Mouse (Mus musculus): ENCODE results near the gene Ankrd24. TPM values are rescaled to one million over a fixed set of nuclear protein-coding genes. Genes with fewer than 3 reads are reported as not detected.
A peak's percentile ranks its signal among the peaks of the same experiment; 100 is the strongest.

Gene Ankrd24
- 8.8 and 11.9 TPM in 2 replicates for polyA plus RNA-seq (2015; fragmentation: Nextera tagmentation; extraction: Ambion mirVana)

DNA sequence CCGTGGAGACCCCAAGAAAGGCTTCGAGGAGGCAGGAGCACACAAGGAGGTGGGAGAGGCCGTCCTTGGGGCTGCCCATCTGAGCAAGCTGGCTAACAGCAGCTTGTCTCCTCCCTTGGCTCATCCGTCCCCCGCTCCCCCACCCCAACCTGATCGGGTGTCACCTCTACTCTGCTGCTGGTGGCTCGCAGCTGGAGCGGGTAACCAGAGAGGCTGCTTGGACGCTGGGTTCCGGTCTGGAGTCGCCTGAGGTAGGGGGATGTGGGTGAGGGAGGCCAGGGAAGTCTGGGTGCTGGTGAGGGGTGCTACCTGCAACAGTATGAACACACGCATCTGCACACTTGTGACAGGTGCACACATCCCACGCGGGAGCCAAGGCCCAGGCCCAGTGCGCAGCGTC is at the start of gene Ankrd24:
Gene Ankrd24, plus strand, starts transcription at position 151 of the 400 bp plus-strand sequence.
- Histone ChIP-seq H3K4me2 (peak within 1 kb of the TSS; percentile 79), H3K9ac (peak within 1 kb of the TSS; percentile 62), H3K27ac (peak within 1 kb of the TSS; percentile 93), H3K9me3 (no peaks in the 10 kb centered on the region), H3K4me3 (peak within 1 kb of the TSS; percentile 64), H3K4me1 (peaks cover 31% of the 10 kb centered on the region), H3K27me3 (no peaks in the 10 kb centered on the region), H3K36me3 (peaks cover 29% of the 10 kb centered on the region)
- ATAC-seq (ENCODE audit: insufficient number of reproducible peaks, low FRiP score, low TSS enrichment, low read depth) = no peak
- 69% methylated on average over 16 of the region's 16 CpGs for WGBS

DNA sequence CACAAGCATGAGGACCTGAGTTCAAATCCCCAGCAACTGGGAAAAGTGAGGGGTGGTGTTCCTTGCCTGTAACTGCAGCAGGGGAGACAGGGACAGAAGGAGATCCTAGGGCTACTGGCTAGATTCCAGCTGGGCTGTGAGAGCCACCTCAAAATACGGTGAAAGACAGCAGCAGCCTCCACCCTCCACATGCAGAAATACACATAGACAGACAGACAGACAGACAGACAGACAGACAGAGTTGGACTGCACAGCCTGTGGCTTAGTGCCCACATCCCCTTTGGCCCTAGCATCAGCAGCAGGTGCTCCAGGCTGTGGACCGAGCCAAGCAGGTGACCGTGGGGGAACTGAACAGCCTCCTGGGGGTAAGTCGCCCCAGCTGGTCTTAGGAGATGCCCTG is 48.4 kb upstream of the Ankrd24 start:
- peaks cover 6% of the 10 kb centered on the region; the same call in 1 of the 2 replicates for H3K27me3 ChIP-seq
- no peak overlapping the region for H3K4me3 ChIP-seq
- peaks cover 29% of the 10 kb centered on the region for H3K36me3 ChIP-seq
- H3K4me2 ChIP-seq = no peak overlapping the region
- H3K4me1 ChIP-seq = peaks cover 43% of the 10 kb centered on the region
- H3K9me3 ChIP-seq = no peaks in the 10 kb centered on the region
- no peak overlapping the region for H3K9ac ChIP-seq
- no peak overlapping the region for H3K27ac ChIP-seq
- 60% methylated on average over 4 of the region's 4 CpGs for WGBS
- no peak for ATAC-seq (ENCODE audit: insufficient number of reproducible peaks, low FRiP score, low TSS enrichment, low read depth)

- Histone ChIP-seq H3K27ac (no peak overlapping the region), H3K4me1 (peaks cover 38% of the 10 kb centered on the region), H3K27me3 (peaks cover 6% of the 10 kb centered on the region; the same call in 1 of the 2 replicates), H3K36me3 (peaks cover 35% of the 10 kb centered on the region), H3K4me3 (no peak overlapping the region), H3K4me2 (no peak overlapping the region), H3K9me3 (no peaks in the 10 kb centered on the region), H3K9ac (no peak overlapping the region)
- ATAC-seq (ENCODE audit: insufficient number of reproducible peaks, low FRiP score, low TSS enrichment, low read depth) = no peak
- 49% methylated on average over 25 of the region's 25 CpGs for WGBS
Measured at GRCm38 (mm10) chr10:81580441-81581070, 47.8 kb upstream of the Ankrd24 start.

DNA sequence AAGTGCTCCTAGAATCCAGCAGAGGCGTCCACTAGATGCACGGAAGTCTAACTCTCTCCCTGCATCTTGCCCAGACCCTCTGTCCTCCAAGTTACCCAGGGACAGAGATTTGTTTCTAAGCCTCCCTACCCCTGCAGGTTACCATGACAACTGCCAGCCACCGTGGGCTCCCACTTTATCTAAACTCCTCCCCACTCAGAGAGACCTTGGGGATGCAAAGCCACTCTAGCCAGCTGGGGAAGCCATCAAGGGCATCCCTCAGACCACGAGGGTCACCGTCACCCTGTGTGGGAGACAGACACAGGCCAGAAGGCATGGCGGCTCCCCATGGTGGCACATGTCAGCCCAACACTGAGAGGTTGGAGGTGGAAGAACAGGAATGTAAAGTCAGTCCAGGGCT is 45.0 kb upstream of the Ankrd24 start:
- ATAC-seq (ENCODE audit: insufficient number of reproducible peaks, low FRiP score, low TSS enrichment, low read depth) = no peak
- Histone ChIP-seq H3K27me3 (0 out of 2 replicates have a peak, but pooled peaks cover 5% of the 10 kb centered on the region), H3K4me2 (no peak overlapping the region), H3K9ac (no peak overlapping the region), H3K9me3 (no peaks in the 10 kb centered on the region), H3K4me3 (no peak overlapping the region), H3K4me1 (peaks cover 29% of the 10 kb centered on the region), H3K36me3 (peaks cover 59% of the 10 kb centered on the region), H3K27ac (no peak overlapping the region)
- WGBS = 70% methylated on average over 6 of the region's 6 CpGs

GRCm38 (mm10) chr10:81588739-81589138 is 39.6 kb upstream of the Ankrd24 start:
- WGBS = 76% methylated on average over 7 of the region's 7 CpGs
- peaks cover 6% of the 10 kb centered on the region; the same call in 1 of the 2 replicates for H3K27me3 ChIP-seq
- peaks cover 5% of the 10 kb centered on the region; the same call in 1 of the 2 replicates for H3K4me1 ChIP-seq
- H3K9me3 ChIP-seq = no peaks in the 10 kb centered on the region
- ATAC-seq (ENCODE audit: insufficient number of reproducible peaks, low FRiP score, low TSS enrichment, low read depth) = no peak
- H3K4me3 ChIP-seq = no peak overlapping the region
- H3K4me2 ChIP-seq = no peak overlapping the region
- no peak overlapping the region for H3K27ac ChIP-seq
- no peak overlapping the region for H3K9ac ChIP-seq
- peaks cover 62% of the 10 kb centered on the region for H3K36me3 ChIP-seq

DNA sequence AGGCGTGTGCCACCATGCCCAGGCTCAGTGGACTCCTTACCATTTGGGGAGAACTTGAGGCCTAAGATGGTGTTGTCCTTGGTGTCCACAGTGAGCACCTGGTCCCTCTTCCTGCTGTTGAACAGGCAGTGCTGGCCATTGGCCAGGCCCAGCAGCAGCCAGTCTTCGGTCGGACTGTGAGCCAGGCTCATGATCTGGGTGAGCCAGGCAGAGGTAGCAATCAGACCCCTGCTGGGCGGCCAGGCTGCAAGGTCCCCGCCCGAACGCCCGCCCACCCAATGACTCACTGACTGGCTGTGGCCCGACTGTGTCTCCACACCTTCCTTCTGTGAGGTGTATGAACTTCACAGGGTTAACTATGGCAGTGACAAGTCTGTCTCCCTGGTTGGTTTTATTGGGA is 36.5 kb upstream of the Ankrd24 start:
- 51% methylated on average over 9 of the region's 9 CpGs for WGBS
- H3K4me3 ChIP-seq = no peak overlapping the region
- H3K4me2 ChIP-seq = no peak overlapping the region
- H3K27me3 ChIP-seq = peaks cover 10% of the 10 kb centered on the region; the same call in 1 of the 2 replicates
- peaks cover 36% of the 10 kb centered on the region for H3K36me3 ChIP-seq
- ATAC-seq (ENCODE audit: insufficient number of reproducible peaks, low FRiP score, low TSS enrichment, low read depth) = no peak
- peaks cover 23% of the 10 kb centered on the region for H3K4me1 ChIP-seq
- no peak overlapping the region for H3K9ac ChIP-seq
- no peaks in the 10 kb centered on the region for H3K9me3 ChIP-seq
- H3K27ac ChIP-seq = no peak overlapping the region

- no peak overlapping the region for H3K4me3 ChIP-seq
- H3K27ac ChIP-seq = no peak overlapping the region
- H3K27me3 ChIP-seq = peaks cover 7% of the 10 kb centered on the region; the same call in 1 of the 2 replicates
- ATAC-seq (ENCODE audit: insufficient number of reproducible peaks, low FRiP score, low TSS enrichment, low read depth) = no peak
- no peak overlapping the region for H3K4me2 ChIP-seq
- no peaks in the 10 kb centered on the region for H3K9me3 ChIP-seq
- no peak overlapping the region for H3K9ac ChIP-seq
- H3K36me3 ChIP-seq = peaks cover 28% of the 10 kb centered on the region
- peaks cover 31% of the 10 kb centered on the region for H3K4me1 ChIP-seq
- 75% methylated on average over 7 of the region's 7 CpGs for WGBS
Measured at GRCm38 (mm10) chr10:81592631-81593030, 35.7 kb upstream of the Ankrd24 start.

DNA sequence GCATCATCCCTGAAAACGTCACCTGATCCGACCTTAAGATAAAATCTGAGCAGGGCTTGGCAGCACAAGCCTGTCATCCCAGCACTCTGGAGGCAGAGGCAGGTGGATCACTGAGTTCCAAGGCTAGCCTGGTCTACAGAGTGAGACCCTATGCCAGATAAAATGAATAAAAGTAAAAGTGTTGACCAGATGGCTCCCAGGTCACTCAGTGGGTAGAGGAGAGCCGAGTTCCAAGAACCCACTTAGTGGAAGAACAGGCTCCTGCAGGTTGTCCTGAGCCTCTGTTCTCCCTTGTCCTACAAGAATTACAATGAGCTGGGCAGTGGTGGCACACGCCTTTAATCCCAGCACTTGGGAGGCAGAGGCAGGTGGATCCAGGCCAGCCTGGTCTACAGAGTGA is 35.1 kb upstream of the Ankrd24 start:
- Histone ChIP-seq H3K36me3 (peaks cover 24% of the 10 kb centered on the region), H3K9ac (no peak overlapping the region), H3K4me2 (no peak overlapping the region), H3K27me3 (peaks cover 7% of the 10 kb centered on the region; the same call in 1 of the 2 replicates), H3K9me3 (no peaks in the 10 kb centered on the region), H3K27ac (no peak overlapping the region), H3K4me3 (no peak overlapping the region), H3K4me1 (peaks cover 37% of the 10 kb centered on the region)
- 51% methylated on average over 4 of the region's 4 CpGs for WGBS
- no peak for ATAC-seq (ENCODE audit: insufficient number of reproducible peaks, low FRiP score, low TSS enrichment, low read depth)

GRCm38 (mm10) chr10:81593935-81594334 is 34.4 kb upstream of the Ankrd24 start:
- 77% methylated on average over 18 of the region's 18 CpGs for WGBS
- ATAC-seq (ENCODE audit: insufficient number of reproducible peaks, low FRiP score, low TSS enrichment, low read depth) = no peak
- no peak overlapping the region for H3K4me3 ChIP-seq
- H3K27ac ChIP-seq = no peak overlapping the region
- no peak overlapping the region for H3K4me2 ChIP-seq
- peaks cover 7% of the 10 kb centered on the region; the same call in 1 of the 2 replicates for H3K27me3 ChIP-seq
- peaks cover 38% of the 10 kb centered on the region for H3K4me1 ChIP-seq
- peaks cover 16% of the 10 kb centered on the region; the same call in 1 of the 2 replicates for H3K36me3 ChIP-seq
- H3K9me3 ChIP-seq = no peaks in the 10 kb centered on the region
- H3K9ac ChIP-seq = no peak overlapping the region

- peaks cover 44% of the 10 kb centered on the region for H3K4me1 ChIP-seq
Measured at GRCm38 (mm10) chr10:81595599-81595998, 32.7 kb upstream of the Ankrd24 start.

DNA sequence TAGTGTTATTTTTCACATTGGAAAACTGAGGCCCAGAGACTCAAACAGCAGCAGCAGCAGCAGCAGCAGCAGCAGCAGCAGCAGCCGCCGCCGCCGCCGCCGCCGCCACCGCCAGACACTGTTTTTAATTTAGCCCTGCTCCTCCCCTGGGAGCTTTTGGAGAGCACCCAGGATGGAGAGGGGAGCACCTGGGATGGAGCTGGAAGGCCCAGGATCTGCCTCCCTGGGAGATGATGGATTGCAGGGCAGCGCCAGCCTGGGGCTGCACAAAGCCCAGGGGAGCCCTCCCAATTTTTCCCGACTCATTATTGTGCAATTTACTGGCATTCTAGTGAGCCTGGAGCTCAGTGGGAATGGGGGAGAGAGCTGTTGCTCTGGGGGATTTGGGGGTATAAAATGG is 31.7 kb upstream of the Ankrd24 start:
- Histone ChIP-seq H3K9ac (peak overlapping the region; percentile 26; the same call in 1 of the 2 replicates), H3K36me3 (no peaks in the 10 kb centered on the region), H3K4me3 (peak overlapping the region; percentile 25), H3K4me2 (peak overlapping the region; percentile 44), H3K27ac (peak overlapping the region; percentile 79), H3K27me3 (peaks cover 7% of the 10 kb centered on the region; the same call in 1 of the 2 replicates), H3K9me3 (no peaks in the 10 kb centered on the region), H3K4me1 (peaks cover 52% of the 10 kb centered on the region)
- no peak for ATAC-seq (ENCODE audit: insufficient number of reproducible peaks, low FRiP score, low TSS enrichment, low read depth)
- WGBS = 5% methylated on average over 10 of the region's 10 CpGs

More at GRCm38 (mm10) chr10:81595599-81595998, 32.7 kb upstream of the Ankrd24 start:
- H3K4me3 ChIP-seq = no peak overlapping the region
- WGBS = 20% methylated on average over 5 of the region's 5 CpGs
- H3K4me2 ChIP-seq = no peak overlapping the region
- peaks cover 7% of the 10 kb centered on the region; the same call in 1 of the 2 replicates for H3K27me3 ChIP-seq
- H3K36me3 ChIP-seq = no peaks in the 10 kb centered on the region
- no peak overlapping the region for H3K27ac ChIP-seq
- ATAC-seq (ENCODE audit: insufficient number of reproducible peaks, low FRiP score, low TSS enrichment, low read depth) = no peak
- H3K9ac ChIP-seq = no peak overlapping the region
- H3K9me3 ChIP-seq = no peaks in the 10 kb centered on the region

- H3K27me3 ChIP-seq = peaks cover 7% of the 10 kb centered on the region; the same call in 1 of the 2 replicates
- peaks cover 54% of the 10 kb centered on the region for H3K4me1 ChIP-seq
- H3K4me2 ChIP-seq = peak overlapping the region; percentile 44
- WGBS = 2% methylated on average over 11 of the region's 12 CpGs
- peak overlapping the region; percentile 25 for H3K4me3 ChIP-seq
- H3K27ac ChIP-seq = peak overlapping the region; percentile 79
- H3K9me3 ChIP-seq = no peaks in the 10 kb centered on the region
- H3K9ac ChIP-seq = no peak overlapping the region
- peak; percentile 21; the same call in 1 of the 2 replicates for ATAC-seq (ENCODE audit: insufficient number of reproducible peaks, low FRiP score, low TSS enrichment, low read depth)
- H3K36me3 ChIP-seq = no peaks in the 10 kb centered on the region
Measured at GRCm38 (mm10) chr10:81597137-81597950, 31.0 kb upstream of the Ankrd24 start.
